Mouse (Mus musculus) megakaryocyte, adult 5-6 weeks (primary cell): ENCODE measurements around the gene Rbm8a. TPM values are rescaled to one million over a fixed set of nuclear protein-coding genes. Genes with fewer than 3 reads are reported as not detected.
A peak's percentile ranks its signal among the peaks of the same experiment; 100 is the strongest.

Source experiments
- ATAC-seq: 2 replicates; pipeline ENCODE4 v1.8.0; 2016; ENCODE audit warnings: mild to moderate bottlenecking, inconsistent platforms; ENCODE audit not compliant: poor library complexity, severe bottlenecking
- total RNA-seq, 2 experiments: library from RNA; stranded (forward) in 1 of 2; stranded (reverse) in 1 of 2; fragments of 153-499, 151-499 nt in 1 of 2; fragments of 221-1000, 200-1000 nt in 1 of 2; gene quantifications; 2 replicates each; pipeline versions ENCODE4 v1.2.3 to v1.2.4; 2015 to 2017

Rbm8a gene
- total RNA-seq (2015) (89.0 and 99.4 TPM in 2 replicates), total RNA-seq (2017) (42.3 and 43.4 TPM in 2 replicates)

DNA sequence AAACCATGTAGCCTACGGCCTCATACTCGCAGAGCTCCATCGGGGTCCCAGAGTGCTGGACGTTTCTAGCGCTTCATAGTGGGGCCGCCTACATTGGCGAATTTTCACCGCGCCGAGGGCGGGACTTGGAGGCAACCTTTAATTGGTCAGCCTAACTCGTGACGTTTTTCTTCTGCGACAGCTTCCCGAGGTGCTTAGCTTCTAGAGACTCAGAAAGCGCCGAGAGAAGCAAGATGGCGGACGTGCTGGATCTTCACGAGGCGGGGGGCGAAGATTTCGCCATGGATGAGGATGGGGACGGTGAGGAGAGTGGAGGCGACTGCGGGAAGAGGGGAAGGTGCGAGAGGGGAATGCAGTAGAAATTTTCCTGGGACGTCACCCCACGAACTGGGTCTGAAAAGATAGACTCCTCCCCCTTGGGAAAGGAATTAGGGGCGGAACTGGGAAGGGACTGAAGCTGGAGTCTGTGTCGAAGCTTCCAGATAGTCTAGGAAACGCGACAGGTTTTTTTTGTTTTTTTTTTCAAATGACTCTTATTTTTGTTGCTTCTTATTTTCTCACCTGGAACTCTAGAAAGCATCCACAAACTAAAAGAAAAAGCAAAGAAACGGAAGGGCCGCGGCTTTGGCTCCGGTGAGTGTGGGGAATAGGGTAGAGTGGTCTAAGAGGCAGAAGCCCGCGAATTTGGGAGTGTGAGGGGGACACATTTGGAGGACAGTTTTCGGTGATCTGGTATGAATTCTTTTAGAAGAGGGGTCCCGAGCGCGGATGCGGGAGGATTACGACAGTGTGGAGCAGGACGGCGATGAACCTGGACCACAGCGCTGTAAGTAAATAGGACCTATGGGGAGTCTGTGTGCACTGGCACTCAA is at the start of gene Rbm8a:
Rbm8a (plus strand) TSS at position 205 of the 872 bp plus-strand sequence.
- peak; percentile 100 for ATAC-seq

DNA sequence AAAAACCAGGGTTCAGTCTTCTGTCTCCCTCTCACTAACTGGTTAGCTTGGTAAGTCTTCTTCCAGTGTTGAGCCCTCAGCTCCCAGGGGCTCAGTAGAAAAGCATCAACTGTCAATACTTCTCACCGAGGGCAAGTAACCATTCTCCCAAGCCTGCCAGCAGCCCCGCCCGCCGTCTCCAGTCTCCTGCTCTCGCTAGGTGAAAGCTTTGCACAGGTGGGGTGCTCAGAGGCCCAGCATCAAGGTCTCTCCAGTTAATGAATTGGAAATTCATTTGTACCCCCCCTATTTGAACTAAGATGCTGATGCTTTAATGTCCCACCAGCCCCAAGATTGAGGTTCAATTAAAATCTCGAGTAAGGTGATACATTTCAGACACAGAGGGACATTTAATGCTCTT is 48.6 kb upstream of the Rbm8a start:
- ATAC-seq: no peak

DNA sequence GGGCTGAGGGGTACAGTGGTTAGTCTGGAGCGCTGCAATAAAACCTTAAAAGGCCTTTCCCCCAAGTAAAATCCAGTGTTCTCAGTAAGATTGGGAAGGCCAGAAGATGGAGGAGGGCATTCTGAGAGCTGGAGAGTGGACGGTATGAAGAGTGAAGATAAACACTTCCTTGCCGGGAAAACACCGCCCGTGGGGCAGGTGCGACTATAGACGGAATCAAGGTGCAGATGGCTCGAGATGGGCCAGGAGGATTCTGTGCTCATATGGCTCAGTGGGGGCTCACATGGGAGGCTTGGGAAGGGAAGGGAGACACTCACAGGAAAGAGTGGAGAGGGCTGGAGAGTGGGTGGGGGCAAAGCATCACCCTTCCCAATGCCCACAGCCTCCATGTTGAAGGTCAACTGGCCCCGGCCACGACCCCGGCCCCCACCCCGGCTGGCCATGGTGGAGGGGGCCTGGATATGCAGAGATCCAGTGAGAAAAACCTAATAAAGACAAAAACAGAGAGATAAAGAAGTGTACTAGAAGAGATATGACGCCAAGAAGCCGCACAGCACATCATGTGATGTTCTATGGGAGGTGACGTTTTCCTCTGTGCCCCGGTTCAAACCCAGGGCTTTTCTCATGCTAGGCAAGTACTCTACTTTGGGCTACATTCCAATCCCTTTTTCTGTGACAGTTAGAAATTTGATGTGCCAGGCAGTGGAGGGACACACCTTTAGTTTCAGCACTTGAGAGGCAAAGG is 47.8 kb upstream of the Rbm8a start:
- no peak for ATAC-seq

DNA sequence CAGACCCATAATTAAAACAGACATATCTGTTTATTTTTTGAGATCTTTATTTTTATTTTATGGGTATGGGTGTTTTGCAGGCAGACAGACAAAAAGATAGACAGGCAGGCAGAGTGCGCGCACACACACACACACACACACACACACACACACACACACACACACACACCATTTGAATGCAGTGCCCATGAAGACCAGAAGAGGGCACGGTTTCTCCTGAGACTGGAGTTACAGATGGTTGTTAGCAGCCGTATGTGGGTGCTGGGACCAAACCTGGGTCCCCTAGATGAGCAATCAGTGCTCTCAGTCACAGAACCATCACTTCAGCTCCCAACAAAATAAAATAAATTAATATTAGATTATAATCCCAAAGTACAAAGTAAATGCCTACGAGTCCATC is 46.3 kb upstream of the Rbm8a start:
- ATAC-seq: no peak

DNA sequence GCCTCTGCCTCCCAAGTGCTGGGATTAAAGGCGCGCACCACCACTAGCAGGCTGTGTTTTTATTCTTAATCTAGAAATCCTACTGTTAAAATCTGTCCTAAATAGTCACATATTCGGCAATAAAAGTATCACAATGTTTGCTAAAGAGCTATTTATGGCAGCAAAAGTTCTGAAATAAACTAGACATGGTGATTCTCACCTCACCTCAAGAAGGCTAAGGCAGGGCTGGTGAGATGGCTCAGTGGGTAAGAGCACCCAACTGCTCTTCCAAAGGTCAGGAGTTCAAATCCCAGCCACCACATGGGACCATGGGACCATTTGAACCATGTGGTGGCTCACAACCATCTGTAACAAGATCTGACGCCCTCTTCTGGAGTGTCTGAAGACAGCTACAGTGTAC is 39.1 kb upstream of the Rbm8a start:
- no peak for ATAC-seq

DNA sequence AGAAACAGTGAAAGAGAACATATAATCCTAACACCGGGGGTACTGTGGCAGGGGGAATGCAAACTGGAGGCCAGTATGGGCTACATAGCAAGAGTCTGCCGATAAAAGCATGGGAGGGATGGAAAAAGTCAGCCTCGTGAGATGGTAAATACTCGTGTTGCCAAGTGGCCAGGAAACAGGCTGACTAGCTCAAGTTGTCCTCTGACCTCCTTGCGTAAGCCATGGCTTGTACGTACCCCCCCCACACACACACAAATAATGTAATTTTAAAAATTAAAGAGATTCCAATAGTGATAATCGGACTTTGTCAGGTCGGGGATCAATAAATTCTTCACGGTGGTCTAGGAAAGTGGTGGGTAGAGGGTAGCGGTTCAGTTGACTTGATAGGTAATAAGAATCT is 36.4 kb upstream of the Rbm8a start:
- no peak for ATAC-seq

DNA sequence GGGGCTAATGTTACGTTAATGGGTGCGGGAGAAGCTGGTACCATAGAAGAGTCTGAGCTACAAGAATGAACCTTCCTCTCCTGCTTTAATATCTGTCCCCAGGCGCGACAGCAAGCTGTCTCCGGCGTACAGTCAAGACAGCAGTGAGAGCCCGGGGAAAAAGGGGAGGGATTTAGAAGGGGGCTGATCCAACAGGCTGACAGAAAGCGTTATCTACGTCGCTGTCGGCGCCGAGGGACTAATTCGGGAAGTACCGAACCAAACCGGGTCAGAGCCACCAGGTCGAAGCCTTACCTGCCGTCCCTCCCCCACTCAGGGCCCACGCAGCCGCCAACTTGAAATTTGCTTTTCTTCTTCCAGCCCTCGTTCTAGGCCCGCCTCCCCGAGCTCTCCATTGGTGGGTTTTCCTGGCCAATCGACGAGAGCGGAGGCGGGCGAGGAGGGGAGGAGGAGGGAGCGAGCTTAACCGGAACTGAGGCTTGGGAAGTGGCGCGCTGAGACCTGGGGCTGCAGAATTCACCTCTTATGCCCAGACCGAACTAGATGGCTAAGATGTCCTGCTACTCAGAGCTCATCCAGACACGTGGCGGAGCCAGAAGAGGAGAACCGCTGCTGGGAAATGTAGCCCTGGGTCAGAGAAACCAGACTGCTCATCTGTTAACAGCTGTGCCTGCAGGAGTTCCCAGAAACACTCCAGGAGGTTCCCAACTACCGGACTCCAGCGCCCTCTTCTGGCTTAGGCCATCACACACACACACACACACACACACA is 35.8 kb upstream of the Rbm8a start, which contains the start of gene Polr3gl:
Polr3gl (minus strand) TSS at position 392 of the 771 bp plus-strand sequence.
- peak; percentile 98 for ATAC-seq

DNA sequence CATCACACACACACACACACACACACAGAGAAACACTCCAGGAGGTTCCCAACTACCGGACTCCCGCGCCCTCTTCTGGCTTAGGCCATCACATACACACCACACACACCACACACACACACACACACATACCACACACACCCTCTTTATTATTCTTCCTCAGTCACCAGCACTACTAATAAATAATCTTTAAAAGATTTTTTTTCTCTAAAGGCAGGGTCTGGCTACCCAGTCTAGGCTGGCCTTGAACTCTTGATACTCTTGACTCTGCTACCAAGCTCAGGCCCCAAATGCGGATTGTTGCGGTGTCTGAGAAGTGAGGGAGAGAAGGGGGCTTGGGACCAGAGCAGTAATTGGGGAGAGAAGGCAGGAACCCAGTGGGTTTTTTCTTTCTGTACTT is 34.9 kb upstream of the Rbm8a start:
- ATAC-seq: no peak

DNA sequence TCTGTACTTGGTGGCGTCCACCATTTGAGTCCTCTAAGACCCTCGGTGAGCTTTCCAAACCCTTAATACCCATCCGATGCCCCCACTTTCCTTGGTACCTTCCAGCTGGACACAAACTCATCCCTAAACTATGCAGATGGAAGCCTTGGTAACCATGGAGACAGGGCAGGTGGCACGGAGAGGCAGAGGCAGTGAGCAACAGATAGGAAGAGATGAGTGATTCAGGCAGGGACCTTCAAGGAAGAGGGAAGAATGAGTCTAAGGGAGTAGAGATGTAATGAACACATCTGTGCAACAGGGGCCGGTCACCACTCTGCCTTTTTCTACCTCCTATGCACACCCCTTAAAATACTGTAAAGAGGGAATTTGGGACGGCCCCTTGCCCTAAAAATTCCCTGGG is 34.1 kb upstream of the Rbm8a start:
- ATAC-seq: no peak

DNA sequence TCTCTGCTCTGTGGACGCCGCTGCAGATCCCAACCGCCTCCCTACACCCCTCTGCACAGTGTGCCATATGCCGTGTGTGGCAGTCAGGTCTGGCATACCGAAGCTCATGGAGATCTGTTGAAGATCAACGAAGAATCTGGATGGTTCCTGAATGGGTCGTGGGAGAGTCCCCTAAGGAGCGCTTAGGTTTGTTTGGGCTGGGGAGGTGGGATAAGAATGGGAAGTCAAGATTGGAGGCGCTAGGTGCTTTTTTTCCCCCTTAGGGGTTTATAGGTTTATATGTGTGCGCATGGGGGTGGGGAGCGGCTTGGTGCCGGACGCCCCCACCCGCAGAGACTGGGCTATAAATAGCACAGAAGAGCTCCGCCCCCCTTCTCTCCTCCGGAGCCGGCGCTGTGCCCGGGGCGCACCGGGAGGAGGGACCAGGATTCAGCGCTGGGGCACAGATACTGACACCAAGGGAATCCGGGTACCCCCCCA is 33.5 kb upstream of the Rbm8a start, which contains the start of gene Ankrd34a:
Ankrd34a (plus strand) TSS at position 409 of the 480 bp plus-strand sequence.
- ATAC-seq: no peak

DNA sequence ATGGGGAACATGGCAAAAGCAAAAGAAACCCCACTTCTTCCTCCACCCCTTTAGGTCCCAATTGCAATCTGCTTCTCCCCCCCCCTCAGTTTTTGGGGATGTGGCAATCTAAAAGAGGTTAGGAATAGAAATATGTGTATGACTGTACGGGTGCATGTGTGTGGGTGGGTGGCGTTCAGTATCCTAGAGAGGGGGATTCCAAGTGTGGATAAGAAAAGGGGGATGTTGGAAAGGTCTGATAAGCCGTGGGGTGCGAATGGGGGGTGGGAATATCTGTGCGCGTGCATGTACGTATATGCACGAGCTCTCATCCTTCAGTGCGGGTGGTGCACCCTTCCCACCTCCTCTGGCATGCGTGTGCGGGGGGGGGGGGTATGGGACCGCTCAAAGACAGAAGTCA is 32.9 kb upstream of the Rbm8a start:
- no peak for ATAC-seq

DNA sequence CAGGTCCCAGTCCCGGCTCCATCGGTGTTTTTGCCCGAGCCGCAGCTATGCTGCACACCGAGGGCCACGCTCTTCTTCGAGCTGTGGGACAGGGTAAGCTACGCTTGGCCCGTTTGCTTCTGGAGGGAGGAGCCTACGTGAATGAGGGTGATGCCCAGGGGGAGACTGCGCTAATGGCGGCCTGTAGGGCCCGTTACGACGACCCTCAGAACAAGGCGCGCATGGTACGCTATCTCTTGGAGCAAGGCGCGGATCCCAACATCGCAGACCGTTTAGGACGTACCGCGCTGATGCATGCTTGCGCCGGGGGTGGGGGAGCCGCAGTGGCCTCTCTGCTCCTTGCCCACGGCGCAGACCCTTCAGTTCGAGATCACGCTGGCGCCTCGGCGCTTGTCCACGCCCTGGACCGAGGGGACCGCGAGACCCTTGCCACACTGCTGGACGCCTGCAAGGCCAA is 32.3 kb upstream of the Rbm8a start:
- no peak for ATAC-seq

DNA sequence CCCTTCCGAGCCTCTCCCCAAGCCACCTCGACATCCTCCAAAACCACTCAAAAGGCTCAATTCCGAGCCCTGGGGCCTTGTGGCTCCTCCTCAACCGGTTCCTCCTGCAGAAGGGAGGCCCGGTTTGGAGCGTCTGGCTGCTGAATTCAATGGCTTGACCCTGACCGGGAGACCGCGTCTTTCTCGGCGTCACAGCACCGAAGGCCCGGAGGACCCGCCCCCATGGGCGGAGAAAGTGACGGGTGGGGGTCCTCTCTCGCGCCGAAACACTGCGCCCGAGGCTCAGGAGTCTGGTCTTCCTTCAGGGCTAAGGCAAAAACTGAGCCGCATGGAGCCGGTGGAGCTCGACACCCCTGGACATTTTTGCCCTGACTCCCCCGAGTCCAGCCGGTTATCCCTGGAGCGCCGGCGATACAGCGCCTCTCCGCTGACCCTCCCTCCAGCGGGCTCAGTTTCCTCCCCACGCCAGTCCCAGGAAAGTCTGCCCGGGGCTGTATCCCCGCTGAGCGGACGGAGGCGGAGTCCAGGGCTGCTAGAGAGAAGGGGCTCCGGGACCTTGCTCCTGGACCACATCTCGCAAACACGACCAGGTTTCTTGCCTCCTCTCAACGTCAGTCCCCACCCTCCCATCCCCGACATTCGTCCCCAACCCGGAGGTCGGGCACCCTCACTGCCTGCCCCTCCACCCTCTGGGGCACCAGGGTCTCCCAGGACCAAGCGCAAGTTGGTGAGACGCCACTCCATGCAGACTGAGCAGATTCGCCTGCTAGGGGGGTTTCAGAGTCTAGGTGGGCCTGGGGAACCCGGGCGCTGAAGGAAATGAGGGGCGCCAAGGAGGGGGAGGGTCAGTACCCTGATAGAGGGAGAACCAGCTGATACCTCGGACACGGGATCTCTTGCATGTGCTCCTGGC is 31.3 kb upstream of the Rbm8a start:
- ATAC-seq: no peak

DNA sequence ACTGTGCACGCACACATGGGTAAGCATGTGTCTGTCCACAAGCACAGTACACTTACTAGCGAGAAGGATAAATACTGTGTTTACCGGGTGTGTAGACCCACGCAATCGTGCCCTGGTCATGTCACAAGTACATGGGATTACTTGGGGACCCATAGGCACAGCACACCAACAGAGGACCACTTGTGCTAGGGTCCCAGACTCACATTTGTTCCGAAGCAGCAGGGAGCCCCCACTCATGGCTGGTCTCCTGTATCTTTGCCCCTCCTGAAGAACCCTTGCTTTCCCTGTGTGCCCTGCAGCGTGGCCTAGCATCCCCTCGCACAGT is 30.7 kb upstream of the Rbm8a start:
- ATAC-seq: no peak

DNA sequence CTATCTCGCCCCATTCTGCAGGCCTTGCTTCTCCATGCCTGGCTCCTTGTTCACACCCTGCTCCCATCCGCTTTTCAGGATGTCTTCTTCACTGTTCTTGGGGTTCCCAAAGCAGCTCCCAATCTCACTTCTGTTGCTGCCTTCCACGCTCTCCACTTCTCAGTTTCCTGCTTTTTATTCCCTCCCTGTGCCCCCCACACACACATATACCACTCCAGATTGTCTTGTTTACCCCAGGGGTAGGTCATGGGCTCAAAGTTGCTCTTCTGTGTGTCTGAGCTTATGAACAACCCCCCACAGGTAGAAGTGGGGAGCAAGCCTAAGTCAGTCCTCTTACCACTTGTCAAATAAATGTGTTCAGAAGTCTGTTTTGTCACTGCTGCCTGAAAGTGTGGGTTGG is 30.3 kb upstream of the Rbm8a start:
- no peak for ATAC-seq

DNA sequence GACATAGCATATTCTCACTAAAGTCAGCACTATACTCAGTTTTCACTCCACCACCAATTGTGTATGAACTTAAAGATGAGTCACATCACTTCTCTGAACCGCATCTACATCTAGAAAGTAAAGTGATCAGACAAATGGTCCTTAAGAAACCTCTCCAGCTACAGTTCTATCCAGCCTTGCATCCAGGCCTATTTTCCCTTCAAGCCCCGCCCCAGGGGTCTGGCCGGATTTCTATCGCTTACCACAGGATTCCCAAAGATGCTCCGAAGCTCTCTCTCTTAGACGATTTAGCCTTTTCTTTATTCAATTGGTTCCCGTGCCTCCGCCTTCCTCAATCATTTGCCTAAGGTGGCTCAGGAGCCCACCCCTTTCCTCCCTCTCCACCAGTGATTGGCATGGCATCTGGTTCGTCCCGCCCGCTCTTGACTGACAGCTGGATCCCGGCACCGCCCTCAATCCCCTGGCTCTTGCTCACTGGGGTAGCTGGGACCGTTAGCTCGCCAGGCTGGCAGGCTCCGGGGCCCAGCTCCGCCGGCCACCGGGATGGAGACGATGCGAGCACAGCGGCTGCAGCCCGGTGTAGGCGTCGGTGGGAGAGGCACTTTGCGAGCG is 29.0 kb upstream of the Rbm8a start, which contains the start of gene Lix1l:
Lix1l (plus strand) TSS at position 511 of the 612 bp plus-strand sequence.
- peak; percentile 96 for ATAC-seq

DNA sequence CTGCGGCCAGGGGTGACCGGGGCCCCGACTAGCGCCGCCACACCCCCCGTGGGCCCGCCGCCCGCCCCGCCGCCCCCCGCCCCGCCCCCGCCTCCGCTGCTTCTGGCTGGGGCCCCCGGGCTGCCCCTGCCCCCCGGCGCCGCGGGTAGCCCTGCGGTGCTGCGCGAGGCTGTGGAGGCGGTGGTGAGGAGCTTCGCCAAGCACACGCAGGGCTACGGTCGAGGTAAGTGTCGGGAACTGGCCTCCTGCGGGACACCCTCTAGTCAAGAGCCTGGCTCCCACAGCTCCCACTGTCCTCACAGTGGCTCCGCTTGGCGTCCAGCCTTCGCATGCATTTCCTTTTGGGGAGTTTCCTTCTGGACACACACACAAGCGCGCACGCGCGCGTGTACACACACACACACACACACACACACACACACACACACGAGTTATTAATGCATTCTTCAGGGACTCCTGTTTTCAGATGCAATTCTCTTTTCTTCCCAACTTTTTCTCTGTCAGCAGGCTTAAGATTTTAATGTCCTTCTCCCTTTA is 28.4 kb upstream of the Rbm8a start:
- ATAC-seq: no peak

DNA sequence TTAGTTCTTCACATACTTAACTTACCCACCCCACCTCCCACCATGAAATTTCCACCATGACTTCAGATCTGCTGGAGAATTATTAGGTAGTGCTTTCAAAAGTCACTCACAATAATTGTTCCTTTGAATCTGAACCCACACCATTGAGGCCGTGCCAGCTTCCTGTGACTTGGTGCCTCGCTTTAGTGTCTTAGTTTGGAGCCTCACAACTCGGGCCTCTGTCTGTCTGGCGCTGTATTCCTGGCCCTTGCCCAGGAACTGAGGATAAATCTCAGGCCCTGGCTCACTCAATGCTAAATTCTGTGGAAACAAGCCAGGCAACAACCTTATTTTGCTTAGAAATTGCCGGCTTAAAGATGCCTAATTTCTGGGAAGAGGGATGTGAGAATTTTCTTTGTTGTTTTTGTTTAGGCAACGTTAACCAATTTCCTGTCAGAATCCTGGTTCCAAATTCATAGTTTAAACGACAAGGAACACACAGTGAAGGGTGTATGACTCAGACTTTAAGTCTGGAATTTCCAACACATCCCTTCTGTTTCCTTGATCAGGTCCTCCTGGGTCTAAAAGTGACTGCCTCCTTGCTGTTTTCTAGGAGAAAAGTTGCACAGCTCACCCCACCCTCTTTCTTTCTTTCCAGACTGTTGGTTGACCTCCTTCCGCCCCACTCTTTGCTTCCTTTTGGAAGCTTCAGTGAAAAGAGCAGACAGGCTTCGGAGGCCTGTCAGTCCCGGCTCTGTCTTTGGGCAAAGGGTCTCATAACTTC is 27.6 kb upstream of the Rbm8a start:
- no peak for ATAC-seq
